Mouse (Mus musculus): ENCODE results near the gene Akap13.

The Akap13 gene

GRCm38 (mm10) chr7:75559915-75560314 lies 104.6 kb downstream of the Akap13 start:
- DNase-seq (ENCODE audit: low read depth), result no peak

GRCm38 (mm10) chr7:75560566-75560965 lies 105.2 kb downstream of the Akap13 start:
- peak; percentile 57 for DNase-seq (ENCODE audit: low read depth)

DNA sequence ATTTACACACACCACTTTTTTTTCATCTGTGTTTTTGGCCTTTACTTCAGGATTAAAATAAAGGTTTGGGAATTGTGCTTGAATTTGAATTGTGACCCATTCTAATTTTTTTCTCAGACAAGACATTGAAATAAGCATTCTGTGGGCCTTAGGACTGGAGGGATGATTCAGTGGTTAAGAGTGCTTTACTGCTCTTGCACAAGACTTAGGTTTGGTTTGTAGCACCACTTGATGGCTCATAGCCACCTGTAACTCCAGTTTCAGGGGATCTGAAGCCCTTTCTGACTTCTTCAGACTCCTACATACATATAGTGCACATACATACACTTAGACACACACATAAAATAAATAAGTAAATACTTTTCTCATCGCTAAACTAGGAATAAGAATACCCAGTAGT lies 105.8 kb downstream of the Akap13 start:
- no peak for DNase-seq (ENCODE audit: low read depth)

GRCm38 (mm10) chr7:75568276-75568675 lies 112.9 kb downstream of the Akap13 start:
- no peak for DNase-seq (ENCODE audit: low read depth)

GRCm38 (mm10) chr7:75568883-75569282 lies 113.5 kb downstream of the Akap13 start:
- DNase-seq (ENCODE audit: low read depth), result peak; percentile 60

DNA sequence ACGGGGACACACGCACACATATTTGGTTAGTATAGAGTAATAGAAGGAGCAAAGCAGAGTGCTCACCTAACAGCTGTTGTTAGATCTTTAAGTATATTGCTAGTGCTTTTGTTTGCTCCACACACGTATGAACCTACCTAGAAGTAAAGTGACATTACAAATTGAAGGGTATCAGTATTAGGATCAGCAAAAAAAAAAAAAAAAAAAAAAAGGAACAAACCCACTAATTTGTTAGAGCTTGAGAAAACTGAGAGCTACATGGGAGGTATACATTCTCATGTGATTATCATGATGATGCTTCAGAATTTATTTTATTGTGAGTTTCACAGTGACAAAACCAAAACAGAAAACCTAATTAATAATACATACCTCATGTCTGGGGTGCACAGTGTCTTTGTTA lies 114.9 kb downstream of the Akap13 start:
- no peak for DNase-seq (ENCODE audit: low read depth)

- DNase-seq (ENCODE audit: low read depth), result no peak
Measured at GRCm38 (mm10) chr7:75571078-75571477, 115.7 kb downstream of the Akap13 start.

DNA sequence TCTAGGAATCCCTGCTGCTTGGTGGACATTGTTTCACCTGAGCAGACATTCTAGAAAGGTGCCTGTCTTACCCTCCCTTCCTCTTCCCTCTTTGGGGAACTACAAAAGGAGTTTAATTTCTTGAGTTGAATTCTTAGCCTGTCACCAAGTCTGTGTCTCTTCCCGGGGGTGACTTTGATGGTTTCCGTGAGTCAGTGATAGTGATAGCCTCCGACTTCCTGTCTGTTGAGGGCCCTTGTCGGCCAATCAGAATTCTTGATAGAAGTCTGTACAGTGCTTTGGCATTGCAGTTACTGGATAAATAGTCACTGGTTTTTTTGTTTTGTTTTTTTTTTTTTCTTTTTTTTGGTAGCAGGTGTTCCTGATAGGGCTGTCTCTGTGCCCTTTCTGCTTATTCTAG lies 116.8 kb downstream of the Akap13 start:
- DNase-seq (ENCODE audit: low read depth), result no peak

DNA sequence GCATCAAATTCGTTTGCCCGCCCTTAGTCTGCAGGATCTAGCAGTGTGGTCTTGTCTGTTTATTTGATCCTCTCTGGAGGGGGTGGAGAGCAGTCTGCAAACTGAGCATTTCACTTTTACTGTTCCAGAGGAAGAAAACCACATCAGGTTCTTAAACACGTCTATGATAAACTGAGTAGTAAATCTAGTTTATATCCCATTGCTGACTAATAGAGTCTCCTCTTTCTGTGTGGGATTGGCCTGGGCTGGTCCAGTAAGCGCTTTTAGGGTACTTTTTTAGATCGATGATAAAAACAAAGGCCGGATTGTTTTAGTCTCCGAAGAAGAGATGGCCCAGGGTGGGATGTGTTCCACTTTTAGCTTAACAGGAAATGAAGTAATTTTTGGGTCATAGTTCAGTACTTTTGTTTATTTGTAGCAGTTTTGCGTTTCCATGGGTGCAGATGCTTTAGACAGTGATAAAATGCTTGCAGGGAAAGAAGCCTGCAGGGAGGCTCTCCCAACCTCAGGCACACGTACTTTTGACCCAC lies 119.9 kb downstream of the Akap13 start:
- DNase-seq (ENCODE audit: low read depth), result peak; percentile 83

DNA sequence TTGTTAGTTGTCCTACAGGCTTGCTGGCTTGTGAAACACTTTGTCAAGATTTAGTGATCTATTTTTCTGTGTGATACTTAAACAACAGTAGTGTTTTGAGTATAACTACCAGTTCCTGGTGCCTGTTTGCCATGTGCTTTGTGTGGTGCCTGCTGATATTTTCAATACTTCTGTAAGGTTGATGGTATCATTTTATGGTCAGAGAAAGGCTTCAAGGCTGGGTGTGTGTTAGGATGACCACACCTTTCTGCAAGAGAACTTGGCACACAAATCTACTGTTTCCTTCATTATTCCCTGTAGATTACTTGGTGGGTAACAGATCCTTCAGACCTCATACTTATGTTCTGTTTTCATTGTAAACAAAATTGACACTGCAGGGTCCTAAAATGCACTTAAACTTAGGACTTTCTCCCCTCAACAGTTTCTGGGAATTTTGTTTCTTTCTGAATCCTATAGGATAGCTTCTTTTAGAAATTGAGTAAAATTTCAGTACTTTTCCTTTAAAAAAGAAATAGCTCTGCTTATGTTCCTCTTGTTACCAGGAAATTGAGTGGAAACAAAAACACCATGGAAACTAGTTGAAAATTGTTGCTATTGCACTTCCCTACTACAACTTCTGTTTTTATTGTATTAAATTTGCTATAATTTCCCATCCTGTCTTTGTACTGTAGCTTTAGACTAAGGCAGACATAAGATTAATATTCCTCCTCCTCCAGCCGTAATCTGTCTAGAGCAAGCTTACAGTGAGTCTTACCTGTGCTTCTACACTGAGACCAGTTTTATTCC lies 120.7 kb downstream of the Akap13 start:
- DNase-seq (ENCODE audit: low read depth), result no peak

- no peak for DNase-seq (ENCODE audit: low read depth)
Measured at GRCm38 (mm10) chr7:75576851-75577250, 121.5 kb downstream of the Akap13 start.

GRCm38 (mm10) chr7:75577353-75577752 lies 122.0 kb downstream of the Akap13 start:
- DNase-seq (ENCODE audit: low read depth), result no peak

DNA sequence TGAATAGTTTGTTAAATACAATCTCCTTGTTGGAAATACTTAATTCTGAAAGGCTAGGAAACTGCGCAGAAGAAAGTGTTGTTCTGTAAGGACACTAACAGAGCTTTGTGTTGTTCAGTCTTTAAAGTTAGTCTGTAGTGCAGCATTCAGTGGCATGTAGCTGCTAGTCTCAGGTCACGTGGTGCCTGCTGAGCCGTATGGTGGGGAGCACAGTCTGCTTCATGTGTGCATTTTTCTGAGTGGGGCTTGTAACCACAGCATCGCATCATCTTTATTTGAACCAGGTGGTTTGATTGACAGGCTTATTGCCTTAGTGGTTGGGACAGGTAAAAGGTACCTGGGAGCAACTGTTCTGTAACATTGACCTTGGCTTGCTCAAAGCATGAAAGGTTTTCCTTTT lies 123.3 kb downstream of the Akap13 start:
- no peak for DNase-seq (ENCODE audit: low read depth)

GRCm38 (mm10) chr7:75582091-75582490 lies 126.8 kb downstream of the Akap13 start:
- no peak for DNase-seq (ENCODE audit: low read depth)

DNA sequence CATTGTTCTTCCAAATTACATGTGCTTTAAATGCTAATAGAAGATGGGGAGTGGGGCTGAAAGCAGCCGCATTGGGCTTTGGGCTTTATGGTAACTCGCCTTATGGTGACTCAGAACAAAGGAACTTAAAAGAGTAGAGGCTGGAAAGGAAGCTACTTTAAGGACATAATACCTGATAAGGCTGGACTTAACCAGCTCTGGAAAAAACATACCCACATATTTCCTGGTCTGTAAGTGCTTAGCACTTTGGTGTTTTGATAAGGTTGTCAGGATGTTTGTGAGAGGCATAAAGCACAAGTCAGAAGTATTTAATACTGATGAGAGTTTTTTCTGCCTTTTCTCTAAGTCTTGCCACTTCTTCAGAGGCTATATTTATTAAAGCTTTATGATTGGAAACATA lies 128.8 kb downstream of the Akap13 start:
- DNase-seq (ENCODE audit: low read depth), result no peak

DNA sequence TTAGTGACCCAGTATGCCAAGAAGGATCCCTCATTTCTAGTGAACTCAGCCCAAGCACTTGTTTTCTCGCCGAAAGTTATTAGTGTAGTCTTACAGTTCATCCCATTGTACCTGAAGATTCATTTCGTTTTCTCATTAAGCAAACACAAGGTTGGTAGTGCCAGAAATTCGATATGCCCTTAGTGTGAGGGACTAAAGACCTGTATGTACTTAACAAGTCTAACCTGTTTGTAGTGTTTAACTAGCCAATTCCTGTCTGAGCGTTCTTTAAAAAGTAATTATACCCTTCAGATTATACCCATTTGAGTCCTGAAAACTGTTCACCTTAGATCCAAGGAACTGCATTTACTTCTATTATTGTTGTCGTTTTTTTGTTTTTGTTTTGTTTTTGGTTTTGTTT lies 130.1 kb downstream of the Akap13 start:
- no peak for DNase-seq (ENCODE audit: low read depth)

GRCm38 (mm10) chr7:75586113-75586512 lies 130.8 kb downstream of the Akap13 start:
- DNase-seq (ENCODE audit: low read depth), result no peak

GRCm38 (mm10) chr7:75587727-75588126 lies 132.4 kb downstream of the Akap13 start:
- DNase-seq (ENCODE audit: low read depth), result no peak

DNA sequence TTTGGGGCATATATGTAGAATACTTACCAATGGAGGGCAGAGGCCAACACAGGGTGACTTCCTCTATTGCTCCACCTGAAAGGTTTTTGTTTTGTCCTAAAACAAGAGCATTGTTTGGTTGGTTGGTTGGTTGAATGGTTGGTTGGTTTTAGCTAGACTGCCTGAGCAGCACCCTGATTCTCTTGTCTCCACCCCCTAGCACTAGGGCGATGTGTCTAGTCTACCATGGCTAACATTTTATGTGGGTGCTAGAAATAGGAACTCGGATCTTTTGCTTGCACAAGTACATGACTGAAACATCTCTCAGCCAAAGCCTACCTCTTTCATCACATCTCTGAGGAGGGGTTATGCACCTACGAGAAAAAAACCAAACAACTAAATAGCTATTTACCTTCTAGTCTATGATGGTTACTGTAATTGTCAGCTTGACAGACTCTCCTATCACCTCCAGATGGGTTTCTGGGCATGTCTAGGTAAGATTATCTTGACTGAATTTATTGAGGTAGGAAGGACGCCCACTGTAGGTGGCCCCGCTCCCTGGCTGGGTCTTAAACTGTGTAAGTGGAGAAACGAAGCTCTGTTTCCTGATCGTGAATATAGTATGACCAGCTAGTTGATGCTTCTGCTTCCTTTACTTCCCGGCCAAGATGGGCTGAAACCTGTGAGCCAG lies 134.1 kb downstream of the Akap13 start:
- no peak for DNase-seq (ENCODE audit: low read depth)

GRCm38 (mm10) chr7:75591961-75592360 lies 136.6 kb downstream of the Akap13 start:
- no peak for DNase-seq (ENCODE audit: low read depth)

DNA sequence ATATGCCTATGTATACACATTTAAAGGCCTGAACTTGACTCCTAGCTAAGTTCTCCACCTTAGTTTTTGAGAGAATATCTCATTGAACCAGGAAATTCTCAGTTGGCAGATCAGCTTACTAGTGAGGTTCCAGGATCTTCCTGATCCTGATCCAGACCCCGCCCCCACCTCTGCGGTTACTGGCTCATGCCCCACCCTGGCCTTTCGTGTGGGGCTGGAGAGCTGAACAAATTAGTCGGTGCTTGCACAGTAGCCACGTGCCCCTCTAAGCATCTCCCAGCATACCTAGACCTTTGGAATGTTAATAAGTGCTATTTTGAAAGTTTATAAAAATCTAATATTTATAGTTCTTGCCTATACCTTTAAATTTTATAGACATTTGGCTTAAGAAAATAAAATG lies 139.5 kb downstream of the Akap13 start:
- no peak for DNase-seq (ENCODE audit: low read depth)

DNA sequence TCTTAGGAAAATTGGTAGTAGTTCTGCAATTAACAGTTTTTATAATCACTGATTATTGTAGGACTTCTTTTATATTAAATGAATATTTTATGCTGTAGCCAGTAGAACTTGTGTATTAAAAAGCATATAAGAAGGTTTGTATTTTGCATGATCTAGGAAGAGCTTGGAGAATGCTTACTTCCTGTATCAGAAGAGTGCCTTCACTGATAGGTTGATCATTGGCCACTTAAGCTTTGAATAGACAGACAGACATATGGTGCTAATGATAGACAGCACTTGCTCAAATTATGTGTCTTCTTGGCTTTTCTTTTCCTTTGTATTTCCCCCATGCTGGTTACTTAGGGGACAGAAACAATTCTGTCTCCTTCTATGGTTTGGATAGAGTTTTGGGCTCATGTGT lies 139.9 kb downstream of the Akap13 start:
- no peak for DNase-seq (ENCODE audit: low read depth)

DNA sequence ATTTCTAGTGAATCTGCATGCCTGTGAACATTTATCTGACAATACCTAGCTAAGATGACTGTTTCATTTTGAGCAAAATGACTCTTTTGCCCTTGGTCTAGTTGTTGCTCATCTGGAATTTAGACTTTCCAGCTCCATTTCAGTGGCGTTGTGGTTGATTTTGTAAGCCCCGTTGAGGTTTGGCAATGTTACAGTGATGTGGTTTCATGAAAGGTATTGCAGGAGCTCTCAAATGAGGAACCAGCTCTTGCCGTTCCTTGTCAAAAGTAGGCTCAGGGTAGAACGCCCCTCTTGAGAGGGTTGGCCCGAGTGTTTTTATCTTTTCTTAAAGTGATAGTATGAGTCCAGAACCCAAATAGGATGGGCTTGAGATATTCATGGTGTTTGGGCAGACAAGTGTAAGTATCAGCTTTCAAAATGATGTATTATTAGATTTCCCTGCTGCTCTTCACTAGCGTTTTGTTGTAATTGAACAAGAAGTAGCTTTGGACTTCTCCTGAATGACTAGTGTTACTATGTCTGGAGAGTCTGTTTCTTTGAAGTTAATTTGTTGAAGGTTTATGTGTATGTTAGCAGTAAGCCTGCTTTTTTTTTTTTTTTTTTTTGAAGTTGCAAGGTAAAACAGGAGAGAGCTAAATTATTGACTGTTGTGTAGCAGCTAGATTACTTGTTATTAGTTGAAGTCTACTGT lies 140.9 kb downstream of the Akap13 start:
- DNase-seq (ENCODE audit: low read depth), result peak; percentile 69

Measured in NIH3T3 (cell line).